Mouse (Mus musculus) limb, embryonic 15.5 days (tissue): ENCODE measurements at regions not wholly inside any gene's neighbourhood (a gene's known extent, or its start where the extent isn't known, plus 50 kb on each side); places are given as distances from the start of the nearest gene placed in this dataset.

ENCODE experiments used
- ATAC-seq: fragments of 200-750 bp; cut with Nextera tagmentation; 2 replicates; pipeline ENCODE4 v1.8.0; 2017; ENCODE audit warnings: low read depth, moderate TSS enrichment; ENCODE audit not compliant: insufficient number of reproducible peaks, low FRiP score, low TSS enrichment
- H3K27ac ChIP-seq: fragments of 300-500 bp; sonication (generic); 2 replicates; pipeline ENCODE4 v1.5.1; 2015; ENCODE audit warnings: moderate library complexity, mild to moderate bottlenecking, inconsistent platforms
- H3K27me3 ChIP-seq: fragments of 300-500 bp; sonication (generic); 2 replicates; pipeline ENCODE4 v1.6.1; 2015; ENCODE audit warnings: inconsistent platforms
- H3K36me3 ChIP-seq: fragments of 300-500 bp; sonication (generic); 2 replicates; pipeline ENCODE4 v1.6.1; 2015; ENCODE audit warnings: inconsistent platforms
- H3K4me1 ChIP-seq: fragments of 300-500 bp; sonication (generic); 2 replicates; pipeline ENCODE4 v1.6.1; 2015; ENCODE audit warnings: inconsistent platforms
- H3K4me2 ChIP-seq: fragments of 300-500 bp; sonication (generic); 2 replicates; pipeline ENCODE4 v1.6.1; 2015; ENCODE audit warnings: mild to moderate bottlenecking, inconsistent platforms
- H3K4me3 ChIP-seq: fragments of 300-500 bp; sonication (generic); 2 replicates; pipeline ENCODE4 v1.5.1; 2015; ENCODE audit warnings: mild to moderate bottlenecking, inconsistent platforms
- H3K9ac ChIP-seq: fragments of 300-500 bp; sonication (generic); 2 replicates; pipeline ENCODE4 v1.6.1; 2015; ENCODE audit warnings: inconsistent platforms
- H3K9me3 ChIP-seq: fragments of 300-500 bp; sonication (generic); 2 replicates; pipeline ENCODE4 v1.6.1; 2016; ENCODE audit warnings: inconsistent platforms
- WGBS: fragments of 180-500 bp; shearing (Covaris S2); methylation state at CpG from one replicate; pipeline ENCODE4 v1.1.7; 2015; 5-methylcytosine and 5-hydroxymethylcytosine counted together

- WGBS: 95% methylated on average over 9 of the region's 9 CpGs
Observed at GRCm38 (mm10) chr2:173463313-173463712, 59.1 kb upstream of the 1700021F07Rik start.

GRCm38 (mm10) chr2:173464562-173464961, 57.8 kb upstream of the 1700021F07Rik start:
- H3K4me1 ChIP-seq: no peaks in the 10 kb centered on the region
- H3K27ac ChIP-seq: no peak overlapping the region
- no peak overlapping the region for H3K4me2 ChIP-seq
- H3K9ac ChIP-seq: no peak overlapping the region
- no peak overlapping the region for H3K4me3 ChIP-seq
- WGBS: 82% methylated on average over 2 of the region's 2 CpGs
- H3K9me3 ChIP-seq: no peaks in the 10 kb centered on the region
- no peak for ATAC-seq
- no peaks in the 10 kb centered on the region for H3K27me3 ChIP-seq
- H3K36me3 ChIP-seq: no peaks in the 10 kb centered on the region

More at GRCm38 (mm10) chr2:173463313-173463712, 59.1 kb upstream of the 1700021F07Rik start:
- Histone ChIP-seq H3K9me3 (no peaks in the 10 kb centered on the region), H3K27me3 (no peaks in the 10 kb centered on the region), H3K36me3 (no peaks in the 10 kb centered on the region), H3K9ac (no peak overlapping the region), H3K4me2 (no peak overlapping the region), H3K4me3 (no peak overlapping the region), H3K27ac (no peak overlapping the region), H3K4me1 (0 out of 2 replicates have a peak, but pooled peaks cover 3% of the 10 kb centered on the region)
- no peak for ATAC-seq

GRCm38 (mm10) chr2:173465006-173465620, 57.3 kb upstream of the 1700021F07Rik start:
- H3K36me3 ChIP-seq: no peaks in the 10 kb centered on the region
- ATAC-seq: no peak
- no peak overlapping the region for H3K27ac ChIP-seq
- H3K4me1 ChIP-seq: no peaks in the 10 kb centered on the region
- no peaks in the 10 kb centered on the region for H3K9me3 ChIP-seq
- H3K4me2 ChIP-seq: no peak overlapping the region
- no peak overlapping the region for H3K9ac ChIP-seq
- WGBS: 69% methylated on average over 6 of the region's 6 CpGs
- no peak overlapping the region for H3K4me3 ChIP-seq
- no peaks in the 10 kb centered on the region for H3K27me3 ChIP-seq

GRCm38 (mm10) chr2:173468136-173468535, 54.2 kb upstream of the 1700021F07Rik start:
- no peaks in the 10 kb centered on the region for H3K36me3 ChIP-seq
- no peaks in the 10 kb centered on the region for H3K27me3 ChIP-seq
- H3K4me1 ChIP-seq: no peaks in the 10 kb centered on the region
- H3K4me3 ChIP-seq: no peak overlapping the region
- no peak overlapping the region for H3K4me2 ChIP-seq
- ATAC-seq: no peak
- no peaks in the 10 kb centered on the region for H3K9me3 ChIP-seq
- WGBS: 80% methylated on average over 3 of the region's 3 CpGs
- H3K9ac ChIP-seq: no peak overlapping the region
- H3K27ac ChIP-seq: no peak overlapping the region

GRCm38 (mm10) chr2:173469756-173470155, 52.6 kb upstream of the 1700021F07Rik start:
- Histone ChIP-seq H3K9me3 (no peaks in the 10 kb centered on the region), H3K4me1 (no peaks in the 10 kb centered on the region), H3K36me3 (no peaks in the 10 kb centered on the region), H3K27ac (no peak overlapping the region), H3K27me3 (no peaks in the 10 kb centered on the region), H3K9ac (no peak overlapping the region), H3K4me3 (no peak overlapping the region), H3K4me2 (no peak overlapping the region)
- 64% methylated on average over 7 of the region's 7 CpGs for WGBS
- ATAC-seq: no peak
